In the genomic region with DNA sequence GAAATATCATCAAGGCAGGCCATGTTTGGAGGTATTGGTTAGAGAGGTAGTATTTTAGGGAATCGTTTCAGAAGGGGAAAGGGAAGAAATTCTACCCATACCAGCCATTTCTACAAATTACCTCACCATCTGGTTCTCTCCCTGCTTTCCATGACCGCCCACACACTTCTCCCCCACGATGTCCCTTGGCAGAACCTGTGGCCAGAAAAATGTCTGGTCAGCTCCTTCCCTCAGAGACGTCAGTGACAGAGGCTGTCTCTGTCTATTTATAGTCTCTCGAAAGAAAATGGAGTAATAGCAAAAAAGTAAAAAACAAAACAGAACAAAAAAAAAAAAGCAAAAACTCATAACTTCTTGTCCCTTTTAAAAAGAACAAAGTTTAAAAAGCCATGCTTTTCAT, we compare ENCODE assay signal across 10 mouse cellular contexts. TPM values are rescaled to one million over a fixed set of nuclear protein-coding genes. Genes with fewer than 3 reads are reported as not detected.
DNase-seq lines count a peak whose midpoint lies in the region; ATAC-seq and TF ChIP-seq lines count a peak whose summit lies in the region.
"Had no signal": no experiment of that assay in that cellular context is flagged by ENCODE, and none has a peak within 500 bp of the region (broad histone marks: within the 10 kb centered on the region; RNA-seq: fewer than 3 reads in every experiment).

No protein-coding gene starts in this region.

- TF ChIP-seq POLR2A in embryonic fibroblast, embryonic 13.5 days (IDR thresholded peaks at IDR 0.05; ENCODE audit: low read depth, low read length): no peak

- H3K4me3 ChIP-seq in embryonic fibroblast, embryonic 13.5 days (ENCODE audit: insufficient read depth, low read length): no peak overlapping the region
- H3K4me3 ChIP-seq in macrophage (ENCODE audit: inconsistent target): no peak overlapping the region
- H3K4me3 ChIP-seq in liver, embryonic 12.5 days: no peak overlapping the region
- H3K4me3 ChIP-seq: heart, embryonic 13.5 days had no signal

- no peaks in the 10 kb centered on the region for H3K79me2 ChIP-seq in macrophage (ENCODE audit: inconsistent target)

- no peaks in the 10 kb centered on the region for H3K9me3 ChIP-seq in liver, embryonic 12.5 days (replicated peaks)
- H3K9me3 ChIP-seq: heart, embryonic 13.5 days had no signal

- H3K9ac ChIP-seq in liver, embryonic 12.5 days: no peak overlapping the region
- H3K9ac ChIP-seq: heart, embryonic 13.5 days; liver, embryonic 14.5 days had no signal

- no peak for ATAC-seq in liver, embryonic 12.5 days

- no peak overlapping the region for H3K4me2 ChIP-seq in liver, embryonic 12.5 days
- H3K4me2 ChIP-seq: heart, embryonic 13.5 days had no signal

- no peaks in the 10 kb centered on the region for H3K36me3 ChIP-seq in macrophage (ENCODE audit: inconsistent target)
- H3K36me3 ChIP-seq in liver, embryonic 12.5 days: no peaks in the 10 kb centered on the region
- H3K36me3 ChIP-seq: heart, embryonic 13.5 days had no signal

- 26% methylated on average over 5 of the region's 5 CpGs for WGBS in macrophage (ENCODE audit: missing documents)
- WGBS in liver, embryonic 12.5 days (ENCODE audit: insufficient replicate concordance): 33% methylated on average over 5 of the region's 5 CpGs

- peak overlapping the region; percentile 47; the same call in 1 of the 2 replicates for H3K27ac ChIP-seq in embryonic fibroblast, embryonic 13.5 days (ENCODE audit: insufficient read depth, low read length)
- H3K27ac ChIP-seq in macrophage: peak overlapping the region; percentile 52
- H3K27ac ChIP-seq in liver, embryonic 12.5 days: no peak overlapping the region
- H3K27ac ChIP-seq: heart, embryonic 13.5 days; liver, embryonic 14.5 days had no signal

- no peaks in the 10 kb centered on the region for H3K27me3 ChIP-seq in liver, embryonic 12.5 days (replicated peaks)
- H3K27me3 ChIP-seq: heart, embryonic 13.5 days had no signal

- no peaks in the 10 kb centered on the region; the same call in 1 of the 2 replicates for H3K4me1 ChIP-seq in embryonic fibroblast, embryonic 13.5 days (ENCODE audit: control insufficient read depth, insufficient read depth, low read length)
- H3K4me1 ChIP-seq in liver, embryonic 12.5 days: no peaks in the 10 kb centered on the region

- no peak for TF ChIP-seq CTCF in embryonic fibroblast, embryonic 13.5 days (IDR thresholded peaks at IDR 0.05; ENCODE audit: borderline replicate concordance, insufficient read depth, low read length)

- DNase-seq in adrenal gland, postnatal 14 days: peak; percentile 20
- DNase-seq in adrenal gland, postnatal 4 days (ENCODE audit: low spot score in 2 of 2): no peak
- peak; percentile 48 for DNase-seq in layer of hippocampus, adult 11-12 months (ENCODE audit: low spot score)
- DNase-seq in layer of hippocampus, adult 18-20 months (ENCODE audit: low spot score in 2 of 2): no peak
- DNase-seq in yolk sac, embryonic 10.5 days (ENCODE audit: low spot score): no peak

RNA-seq across cellular contexts. Expression of a gene that starts 23.0 kb away (rescaled TPM):
- 161 and 211 TPM in 2 replicates for total RNA-seq in adrenal gland, postnatal 14 days (2021)
- total RNA-seq in adrenal gland, postnatal 4 days (2021): 100 to 1,000 TPM; 172 to 175 TPM
- 100 to 1,000 TPM; 346 to 362 TPM for total RNA-seq in layer of hippocampus, adult 18-20 months (2021)
- polyA plus RNA-seq in embryonic fibroblast, embryonic 13.5 days (2011; ENCODE audit: insufficient read length, low read depth, missing spikeins): 452 and 485 TPM in 2 replicates
- total RNA-seq in macrophage (2018; cell fraction: chromatin; rRNA removed): 1,000 to 10,000 TPM in 15 of 26 experiments, 100 to 1,000 TPM in 11; 551 to 1,238 (median 1,043) TPM
- 1,000 to 10,000 TPM in 2 of 26 experiments, 100 to 1,000 TPM in 24; 758 to 1,101 (median 899) TPM for total RNA-seq in macrophage (2018; cell fraction: cytosol; rRNA removed)
- total RNA-seq in macrophage (2018; cell fraction: nucleus; rRNA removed): 1,000 to 10,000 TPM in 5 of 26 experiments, 100 to 1,000 TPM in 21; 496 to 1,177 (median 835) TPM
- 655 to 1,117 TPM (median 796 TPM) in 3 replicates for polyA plus RNA-seq in macrophage (2018)
- polyA plus RNA-seq in liver, embryonic 12.5 days (2016; fragmentation: Nextera tagmentation; extraction: Ambion mirVana): 169 and 177 TPM in 2 replicates

Comparison
In these comparisons a context has a peak if more than half of its experiments do, and no peak if none do; other contexts are left out.
1. DNase-seq: peak in adrenal gland, postnatal 14 days (single experiment) and layer of hippocampus, adult 11-12 months (single experiment); none in adrenal gland, postnatal 4 days (0 of 2), layer of hippocampus, adult 18-20 months (0 of 2) and yolk sac, embryonic 10.5 days (single experiment).